Mouse (Mus musculus): ENCODE measurements at regions not wholly inside any gene's neighbourhood (a gene's known extent, or its start where the extent isn't known, plus 50 kb on each side); places are given as distances from the start of the nearest gene placed in this dataset.

- no peak for DNase-seq (ENCODE audit: low spot score)
Observed at GRCm38 (mm10) chr2:80973217-80973616, 356.2 kb downstream of the Nup35 start.

GRCm38 (mm10) chr2:80998296-80998695 lies 381.3 kb downstream of the Nup35 start:
- DNase-seq (ENCODE audit: low spot score), result no peak

- DNase-seq (ENCODE audit: low spot score), result no peak
Observed at GRCm38 (mm10) chr2:81007071-81007470, 390.0 kb downstream of the Nup35 start.

- DNase-seq (ENCODE audit: low spot score), result no peak
Observed at GRCm38 (mm10) chr2:81023620-81024019, 406.6 kb downstream of the Nup35 start.

Data from testis, postnatal 14 days (tissue).